In genomic region chr5:113818572-113818971, GRCm38 (mm10) we compare ENCODE assay signal across 21 mouse cellular contexts. TPM values are rescaled to one million over a fixed set of nuclear protein-coding genes. Genes with fewer than 3 reads are reported as not detected.
DNase-seq lines count a peak whose midpoint lies in the region; ATAC-seq and TF ChIP-seq lines count a peak whose summit lies in the region.
"Had no signal": no experiment of that assay in that cellular context is flagged by ENCODE, and none has a peak within 500 bp of the region (broad histone marks: within the 10 kb centered on the region; RNA-seq: fewer than 3 reads in every experiment).

No protein-coding gene starts in this region.

- no peak overlapping the region for H3K4me2 ChIP-seq in forebrain, postnatal 0 days (ENCODE audit: low read depth)
- no peak overlapping the region for H3K4me2 ChIP-seq in forebrain, embryonic 12.5 days
- no peak overlapping the region for H3K4me2 ChIP-seq in midbrain, embryonic 14.5 days (ENCODE audit: low read length)
- no peak overlapping the region for H3K4me2 ChIP-seq in midbrain, embryonic 13.5 days (replicated peaks)
- H3K4me2 ChIP-seq: kidney, embryonic 15.5 days; limb, embryonic 15.5 days; lung, embryonic 14.5 days; stomach, embryonic 15.5 days had no signal

- H3K27ac ChIP-seq in forebrain, postnatal 0 days (ENCODE audit: low read depth, low read length), result no peak overlapping the region
- no peak overlapping the region for H3K27ac ChIP-seq in forebrain, embryonic 12.5 days
- no peak overlapping the region for H3K27ac ChIP-seq in midbrain, embryonic 14.5 days (replicated peaks; ENCODE audit: low read depth, low read length)
- no peak overlapping the region for H3K27ac ChIP-seq in midbrain, embryonic 13.5 days
- H3K27ac ChIP-seq in ES-E14 (ENCODE audit: insufficient read depth, low read depth, low read length, poor library complexity, severe bottlenecking), result no peak overlapping the region
- H3K27ac ChIP-seq: embryonic facial prominence, embryonic 10.5 days; kidney, embryonic 15.5 days; limb, embryonic 15.5 days; liver, embryonic 14.5 days; stomach, embryonic 15.5 days had no signal

- in situ Hi-C loops in ES-E14 (cut with MboI; ENCODE audit: low sequenced_read_pairs in 2 of 2, unreplicated experiment in 2 of 2), result loop anchor here in 1 of 2 experiments (10.0 kb wide), 1 partner anchor 454 kb away; no protein-coding TSS in a partner anchor

- WGBS in forebrain, postnatal 0 days, result 60% methylated on average over 14 of the region's 14 CpGs
- WGBS in forebrain, embryonic 12.5 days, result 68% methylated on average over 14 of the region's 14 CpGs
- WGBS in midbrain, embryonic 14.5 days, result 69% methylated on average over 14 of the region's 14 CpGs
- WGBS in midbrain, embryonic 13.5 days, result 72% methylated on average over 14 of the region's 14 CpGs

- no peak overlapping the region for H3K9ac ChIP-seq in forebrain, postnatal 0 days
- no peak overlapping the region for H3K9ac ChIP-seq in forebrain, embryonic 12.5 days
- H3K9ac ChIP-seq in midbrain, embryonic 14.5 days (replicated peaks; ENCODE audit: low read length), result no peak overlapping the region
- no peak overlapping the region for H3K9ac ChIP-seq in midbrain, embryonic 13.5 days (replicated peaks)
- no peak overlapping the region for H3K9ac ChIP-seq in ES-E14 (ENCODE audit: insufficient read depth, low read depth, low read length, poor library complexity, severe bottlenecking)
- H3K9ac ChIP-seq: kidney, embryonic 15.5 days; limb, embryonic 15.5 days; liver, embryonic 14.5 days; lung, embryonic 14.5 days; stomach, embryonic 15.5 days had no signal

- no peaks in the 10 kb centered on the region for H3K36me3 ChIP-seq in forebrain, postnatal 0 days (ENCODE audit: insufficient read depth)
- no peaks in the 10 kb centered on the region for H3K36me3 ChIP-seq in forebrain, embryonic 12.5 days (replicated peaks)
- no peaks in the 10 kb centered on the region for H3K36me3 ChIP-seq in midbrain, embryonic 14.5 days (ENCODE audit: control insufficient read depth, insufficient read depth, low read length)
- H3K36me3 ChIP-seq in midbrain, embryonic 13.5 days, result no peaks in the 10 kb centered on the region
- H3K36me3 ChIP-seq in ES-E14 (ENCODE audit: control insufficient read depth, insufficient read depth, low read length, poor library complexity, severe bottlenecking), result no peaks in the 10 kb centered on the region
- H3K36me3 ChIP-seq: embryonic facial prominence, embryonic 10.5 days; kidney, embryonic 15.5 days; limb, embryonic 15.5 days; stomach, embryonic 15.5 days had no signal

- intact Hi-C loops in heart, postnatal 10 days (cut with DNase I), result no loop called here

- no peak overlapping the region for H3K4me3 ChIP-seq in forebrain, postnatal 0 days (ENCODE audit: low read depth, low read length)
- H3K4me3 ChIP-seq in forebrain, embryonic 12.5 days (replicated peaks), result no peak overlapping the region
- H3K4me3 ChIP-seq in midbrain, embryonic 14.5 days (replicated peaks; ENCODE audit: low read depth, low read length), result no peak overlapping the region
- no peak overlapping the region for H3K4me3 ChIP-seq in midbrain, embryonic 13.5 days (replicated peaks)
- peak overlapping the region; percentile 8; a peak in 3 of 4 replicates for H3K4me3 ChIP-seq in ES-E14 (ENCODE audit: insufficient read depth in 1 of 2, low read depth in 1 of 2, low read length in 2 of 2, poor library complexity in 1 of 2, severe bottlenecking in 1 of 2)
- H3K4me3 ChIP-seq: embryonic facial prominence, embryonic 10.5 days; kidney, embryonic 15.5 days; limb, embryonic 15.5 days; stomach, embryonic 15.5 days had no signal

- no peak for TF ChIP-seq CTCF in forebrain, postnatal 0 days (IDR thresholded peaks at IDR 0.05; ENCODE audit: low read depth)

- 0 out of 2 replicates have a peak, but pooled peaks cover 2% of the 10 kb centered on the region for H3K4me1 ChIP-seq in forebrain, postnatal 0 days (ENCODE audit: insufficient read depth)
- H3K4me1 ChIP-seq in forebrain, embryonic 12.5 days, result peaks cover 8% of the 10 kb centered on the region; the same call in 1 of the 2 replicates
- H3K4me1 ChIP-seq in midbrain, embryonic 14.5 days (ENCODE audit: control insufficient read depth, insufficient read depth, low read length), result 0 out of 2 replicates have a peak, but pooled peaks cover 3% of the 10 kb centered on the region
- 0 out of 2 replicates have a peak, but pooled peaks cover 4% of the 10 kb centered on the region for H3K4me1 ChIP-seq in midbrain, embryonic 13.5 days (replicated peaks)
- H3K4me1 ChIP-seq in ES-E14 (ENCODE audit: control insufficient read depth in 2 of 2, insufficient read depth in 2 of 2, low read length in 2 of 2, poor library complexity in 1 of 2), result peaks cover 0 to 20% of the 10 kb centered on the region in 2 experiments; a peak in 2 of 4 replicates

- no peaks in the 10 kb centered on the region for H3K9me3 ChIP-seq in forebrain, postnatal 0 days (ENCODE audit: low read length)
- H3K9me3 ChIP-seq in forebrain, embryonic 12.5 days, result no peaks in the 10 kb centered on the region
- H3K9me3 ChIP-seq in midbrain, embryonic 14.5 days (ENCODE audit: control insufficient read depth, low read length), result no peaks in the 10 kb centered on the region
- H3K9me3 ChIP-seq in midbrain, embryonic 13.5 days, result no peaks in the 10 kb centered on the region
- H3K9me3 ChIP-seq in ES-E14 (ENCODE audit: control insufficient read depth, insufficient read depth, low read depth, low read length), result no peaks in the 10 kb centered on the region
- H3K9me3 ChIP-seq: embryonic facial prominence, embryonic 10.5 days; kidney, embryonic 15.5 days; limb, embryonic 15.5 days; stomach, embryonic 15.5 days had no signal

- peak; percentile 73 for DNase-seq in forebrain, postnatal 0 days
- DNase-seq in midbrain, embryonic 14.5 days, result peak; percentile 75
- DNase-seq in ES-E14 (ENCODE audit: low read depth, low spot score), result peak; percentile 56
- DNase-seq in brain, embryonic 18.5 days (ENCODE audit: low read depth, low spot score), result peak; percentile 34
- no peak for DNase-seq in heart, postnatal 10 days
- no peak for DNase-seq in heart, adult 18-20 months
- DNase-seq: adrenal gland, postnatal 25 days; cerebellum, adult 11-12 months; cerebellum, postnatal 10 days; layer of hippocampus, adult 9-11 months; lung, embryonic 14.5 days had no signal

- peak; percentile 62; the same call in 1 of the 2 replicates for ATAC-seq in forebrain, postnatal 0 days
- no peak for ATAC-seq in forebrain, embryonic 12.5 days (ENCODE audit: low FRiP score)
- ATAC-seq in midbrain, embryonic 14.5 days (ENCODE audit: low FRiP score, low TSS enrichment), result no peak
- ATAC-seq in midbrain, embryonic 13.5 days, result no peak
- ATAC-seq: intestine, embryonic 16.5 days had no signal

- H3K27me3 ChIP-seq in forebrain, postnatal 0 days (ENCODE audit: insufficient read depth, low read length), result no peaks in the 10 kb centered on the region
- peaks cover 11% of the 10 kb centered on the region; the same call in 1 of the 2 replicates for H3K27me3 ChIP-seq in forebrain, embryonic 12.5 days
- no peaks in the 10 kb centered on the region for H3K27me3 ChIP-seq in midbrain, embryonic 14.5 days (ENCODE audit: control insufficient read depth, insufficient read depth, low read length)
- H3K27me3 ChIP-seq in midbrain, embryonic 13.5 days, result 0 out of 2 replicates have a peak, but pooled peaks cover 10% of the 10 kb centered on the region
- H3K27me3 ChIP-seq: limb, embryonic 15.5 days; stomach, embryonic 15.5 days had no signal

TF ChIP-seq in ES-E14, 5 proteins besides CTCF, POLR2A, EP300 and RAD21 (continues in another document):
- TF ChIP-seq ZC3H11A (IDR thresholded peaks at IDR 0.05; ENCODE audit: borderline replicate concordance, low read depth, low read length), result no peak
- TF ChIP-seq ZNF384 (IDR thresholded peaks at IDR 0.05; ENCODE audit: low read depth, low read length), result no peak

RNA-seq across cellular contexts. Expression of gene Selplg, which starts 13.9 kb away (rescaled TPM):
- total RNA-seq in forebrain, postnatal 0 days (2014; rRNA removed), result 1.1 and 1.3 TPM in 2 replicates
- 1.8 and 2.4 TPM in 2 replicates for polyA plus RNA-seq in forebrain, postnatal 0 days (2015; fragmentation: Nextera tagmentation; extraction: Ambion mirVana)
- polyA plus RNA-seq in forebrain, embryonic 12.5 days (2016; fragmentation: Nextera tagmentation; extraction: Ambion mirVana), result 0.82 and 0.88 TPM in 2 replicates
- polyA plus RNA-seq in midbrain, embryonic 14.5 days (2014; fragmentation: Nextera tagmentation; extraction: Ambion mirVana), result 1.1 and 2.6 TPM in 2 replicates
- 0.98 and 1.2 TPM in 2 replicates for polyA plus RNA-seq in midbrain, embryonic 13.5 days (2015; fragmentation: Nextera tagmentation; extraction: Ambion mirVana)
- 0.31 and 1.3 TPM in 2 replicates for total RNA-seq in ES-E14 (2012; rRNA removed)
- total RNA-seq in heart, postnatal 10 days (2021), result 1 to 10 TPM; 2.0 to 2.1 TPM
- 1 to 10 TPM; 4.4 to 7.3 TPM for total RNA-seq in heart, adult 18-20 months (2021)

RNA-seq across cellular contexts. Expression of gene Tmem119, which starts 18.3 kb away (rescaled TPM):
- total RNA-seq in forebrain, postnatal 0 days (2014; rRNA removed), result 5.8 and 8.2 TPM in 2 replicates
- polyA plus RNA-seq in forebrain, postnatal 0 days (2015; fragmentation: Nextera tagmentation; extraction: Ambion mirVana), result 5.9 and 7.1 TPM in 2 replicates
- polyA plus RNA-seq in forebrain, embryonic 12.5 days (2016; fragmentation: Nextera tagmentation; extraction: Ambion mirVana), result 13.9 and 19.4 TPM in 2 replicates
- polyA plus RNA-seq in midbrain, embryonic 14.5 days (2014; fragmentation: Nextera tagmentation; extraction: Ambion mirVana), result 1.00 and 3.2 TPM in 2 replicates
- polyA plus RNA-seq in midbrain, embryonic 13.5 days (2015; fragmentation: Nextera tagmentation; extraction: Ambion mirVana), result 4.3 and 5.6 TPM in 2 replicates
- total RNA-seq in ES-E14 (2012; rRNA removed), result 3.3 and 7.1 TPM in 2 replicates
- 10 to 100 TPM; 14.6 to 18.5 TPM for total RNA-seq in heart, postnatal 10 days (2021)
- total RNA-seq in heart, adult 18-20 months (2021), result 1 to 10 TPM; 2.7 to 5.1 TPM
- total RNA-seq: MEL; monocyte, adult 5-6 weeks had no signal

RNA-seq across cellular contexts. Expression of gene Iscu, which starts 46.0 kb away (rescaled TPM):
- total RNA-seq in forebrain, postnatal 0 days (2014; rRNA removed), result 67.2 and 88.2 TPM in 2 replicates
- polyA plus RNA-seq in forebrain, postnatal 0 days (2015; fragmentation: Nextera tagmentation; extraction: Ambion mirVana), result 98.9 and 119 TPM in 2 replicates
- 107 and 113 TPM in 2 replicates for polyA plus RNA-seq in forebrain, embryonic 12.5 days (2016; fragmentation: Nextera tagmentation; extraction: Ambion mirVana)
- polyA plus RNA-seq in midbrain, embryonic 14.5 days (2014; fragmentation: Nextera tagmentation; extraction: Ambion mirVana), result 87.6 and 92.2 TPM in 2 replicates
- 93.0 and 101 TPM in 2 replicates for polyA plus RNA-seq in midbrain, embryonic 13.5 days (2015; fragmentation: Nextera tagmentation; extraction: Ambion mirVana)
- total RNA-seq in ES-E14 (2012; rRNA removed), result 78.4 and 80.1 TPM in 2 replicates
- 100 to 1,000 TPM; 122 to 123 TPM for total RNA-seq in heart, postnatal 10 days (2021)
- 100 to 1,000 TPM; 207 to 210 TPM for total RNA-seq in heart, adult 18-20 months (2021)

RNA-seq across cellular contexts. Expression of gene Sart3, which starts 46.3 kb away (rescaled TPM):
- total RNA-seq in forebrain, postnatal 0 days (2014; rRNA removed), result 47.4 and 54.0 TPM in 2 replicates
- polyA plus RNA-seq in forebrain, postnatal 0 days (2015; fragmentation: Nextera tagmentation; extraction: Ambion mirVana), result 21.6 and 28.5 TPM in 2 replicates
- polyA plus RNA-seq in forebrain, embryonic 12.5 days (2016; fragmentation: Nextera tagmentation; extraction: Ambion mirVana), result 78.4 and 78.8 TPM in 2 replicates
- 36.4 and 40.1 TPM in 2 replicates for polyA plus RNA-seq in midbrain, embryonic 14.5 days (2014; fragmentation: Nextera tagmentation; extraction: Ambion mirVana)
- 51.1 and 58.5 TPM in 2 replicates for polyA plus RNA-seq in midbrain, embryonic 13.5 days (2015; fragmentation: Nextera tagmentation; extraction: Ambion mirVana)
- 78.0 and 100 TPM in 2 replicates for total RNA-seq in ES-E14 (2012; rRNA removed)
- total RNA-seq in heart, postnatal 10 days (2021), result 10 to 100 TPM; 19.6 to 20.5 TPM
- total RNA-seq in heart, adult 18-20 months (2021), result 10 to 100 TPM in 1 of 2 experiments, 1 to 10 TPM in 1; 9.9 to 11.3 TPM

Comparison
In these comparisons a context has a peak if more than half of its experiments do, and no peak if none do; other contexts are left out.
1. DNase-seq: peak in forebrain, postnatal 0 days (single experiment), midbrain, embryonic 14.5 days (single experiment), ES-E14 (single experiment) and brain, embryonic 18.5 days (single experiment); none in heart, postnatal 10 days (0 of 2) and heart, adult 18-20 months (0 of 2).
2. H3K4me3 ChIP-seq: peak in ES-E14 (2 of 2); none in forebrain, postnatal 0 days (single experiment), forebrain, embryonic 12.5 days (single experiment), midbrain, embryonic 14.5 days (single experiment) and midbrain, embryonic 13.5 days (single experiment).